Mouse (Mus musculus) lung, adult 10 weeks (tissue): Measurements from ENCODE around the gene Krt26. TPM values are rescaled to one million over a fixed set of nuclear protein-coding genes. Genes with fewer than 3 reads are reported as not detected.

Source experiments
- polyA plus RNA-seq: library from polyadenylated mRNA; stranded (reverse); fragments of 350-450 nt; fragmentation: Illumina TruSeq; extraction: RNeasy Lipid Tissue Mini Kit (QIAGEN cat#74804); gene quantifications from one replicate; pipeline ENCODE4 v1.2.3, GENCODE M21; 2014; ENCODE audit warnings: low read depth, low replicate concordance; ENCODE audit not compliant: insufficient read depth

Gene Krt26
- not detected for polyA plus RNA-seq

DNA sequence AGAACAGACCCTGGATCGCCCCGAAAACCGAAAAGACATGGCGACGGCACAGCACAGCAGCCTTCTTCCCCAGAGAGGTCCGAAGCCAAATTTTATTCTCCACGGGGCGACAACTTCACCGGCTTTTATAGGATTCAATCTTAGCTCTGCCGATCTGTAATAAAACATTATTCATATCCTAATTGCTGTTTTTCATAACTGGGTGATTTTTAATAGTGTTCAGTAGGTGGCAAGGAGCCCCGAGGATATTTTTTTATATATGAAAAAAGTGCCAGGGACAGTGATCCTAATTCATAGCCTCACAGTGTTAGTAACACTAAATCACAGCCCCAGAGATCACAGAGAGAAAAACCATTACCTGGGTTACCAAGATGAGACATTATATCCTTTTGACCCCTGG is at the start of gene Krt26:
TSS of gene Krt26 (minus strand) at position 101 of the 400 bp plus-strand sequence.

DNA sequence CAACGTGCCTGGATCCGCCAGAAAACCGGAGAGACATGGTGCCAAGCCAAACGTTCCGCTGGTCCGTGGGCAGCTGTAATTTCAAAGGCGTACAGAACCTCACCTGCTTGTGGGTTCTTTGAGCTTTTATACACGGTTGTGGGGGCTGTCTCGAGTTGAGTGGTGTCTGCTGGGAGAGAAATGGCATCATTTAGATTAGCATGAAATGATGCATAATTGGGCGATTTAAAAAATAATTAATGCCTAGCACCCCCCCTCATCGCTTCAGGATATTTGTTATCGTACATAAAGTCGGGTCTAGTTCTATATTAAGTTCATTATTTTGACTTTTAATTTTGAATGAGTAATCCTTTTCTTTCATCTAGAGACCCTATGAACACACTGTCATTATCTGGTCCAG is 37.0 kb upstream of the Krt26 start, which contains the start of gene Krt28:
TSS of gene Krt28 (minus strand) at position 101 of the 400 bp plus-strand sequence.

DNA sequence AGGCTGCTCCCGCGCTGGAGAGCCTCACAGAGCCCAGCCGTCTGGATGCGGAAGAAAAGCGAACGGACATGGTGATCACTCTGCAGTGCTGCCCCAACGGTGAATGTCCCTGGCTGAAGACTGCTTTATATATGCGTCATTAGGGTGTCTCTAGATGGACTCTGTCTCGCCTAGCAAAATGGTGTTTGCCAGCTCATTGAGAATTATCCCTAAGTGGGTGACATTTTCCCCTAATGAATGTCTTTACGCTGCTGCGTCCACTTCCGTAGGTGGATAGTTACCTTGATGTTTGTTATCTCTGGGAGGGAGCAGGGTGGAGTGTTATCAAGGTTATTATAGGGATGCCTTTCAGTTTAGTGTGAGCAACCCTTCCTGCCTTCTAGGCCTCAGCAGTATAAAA is 13.2 kb upstream of the Krt26 start, which contains the start of gene Krt27:
TSS of gene Krt27 (minus strand) at position 101 of the 400 bp plus-strand sequence.

DNA sequence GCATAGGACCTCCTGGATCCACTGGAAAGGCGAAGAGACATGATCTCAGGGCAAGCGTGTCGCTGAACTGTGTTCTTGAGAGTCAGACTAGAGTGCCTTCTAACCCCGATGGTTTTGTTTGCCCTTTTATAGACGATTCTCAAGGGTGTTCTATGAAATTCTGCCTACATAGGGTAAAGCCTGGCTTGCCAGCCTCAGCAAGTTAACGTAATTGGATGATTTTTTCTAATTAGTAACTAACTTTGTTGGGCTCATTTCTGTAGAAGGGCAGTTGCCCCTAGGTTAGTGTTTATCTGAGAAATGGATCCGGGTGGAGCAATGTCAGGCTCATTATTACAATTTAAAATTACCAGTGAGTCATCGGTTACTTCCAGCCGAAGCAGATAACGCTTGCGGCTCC is 14.9 kb downstream of the Krt26 start, which contains the start of gene Krt25:
TSS of gene Krt25 (minus strand) at position 101 of the 400 bp plus-strand sequence.

DNA sequence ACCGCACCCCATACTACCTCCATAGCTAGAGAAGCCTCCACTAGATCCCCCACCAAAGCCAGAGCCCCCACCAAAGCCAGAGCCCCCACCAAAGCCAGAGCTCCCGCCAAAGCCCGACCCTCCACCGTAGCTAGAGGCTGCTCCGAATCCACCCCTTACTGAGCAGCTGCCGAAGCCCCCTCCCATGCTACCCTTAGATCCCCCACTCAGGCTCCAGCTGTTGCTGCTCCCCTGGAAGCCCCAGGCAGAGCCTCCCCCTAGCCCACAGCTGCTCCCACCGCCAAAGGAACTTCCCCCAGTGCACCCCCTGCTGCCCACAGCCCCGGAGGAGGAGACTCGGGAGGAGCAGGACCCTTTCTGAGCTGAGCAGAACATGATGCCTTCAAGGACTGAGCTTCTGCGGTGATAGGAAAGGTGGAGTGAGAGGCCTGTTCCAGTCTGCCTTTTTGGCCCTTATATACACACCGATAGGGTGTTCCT is 52.9 kb downstream of the Krt26 start, which contains the start of gene Krt24:
TSS of gene Krt24 (minus strand) at position 430 of the 480 bp plus-strand sequence.

Other genes starting within 250 kb of the Krt26 start
- gene Tns4, start 248.7 kb downstream of the Krt26 start, polyA plus RNA-seq, result 0.74 TPM
- gene Ccr7, start 182.9 kb downstream of the Krt26 start, polyA plus RNA-seq, result 20.9 TPM
- gene Smarce1, start 106.9 kb downstream of the Krt26 start, polyA plus RNA-seq, result 64.1 TPM
- gene Krt222, start 93.9 kb downstream of the Krt26 start, polyA plus RNA-seq, result 0.65 TPM
- gene Krt24, start 52.7 kb downstream of the Krt26 start, polyA plus RNA-seq, result not detected
- not detected for gene Krt25, start 15.0 kb downstream of the Krt26 start, polyA plus RNA-seq
- not detected for gene Krt27, start 13.1 kb upstream of the Krt26 start, polyA plus RNA-seq
- not detected for gene Krt28, start 36.9 kb upstream of the Krt26 start, polyA plus RNA-seq
- gene Krt10, start 51.4 kb upstream of the Krt26 start, polyA plus RNA-seq, result 7.6 TPM
- gene Krt12, start 84.3 kb upstream of the Krt26 start, polyA plus RNA-seq, result not detected
- not detected for gene Krt20, start 100.2 kb upstream of the Krt26 start, polyA plus RNA-seq
- gene Krt23, start 155.2 kb upstream of the Krt26 start, polyA plus RNA-seq, result 18.8 TPM
- not detected for gene Krt39, start 183.4 kb upstream of the Krt26 start, polyA plus RNA-seq
- gene Krt40, start 205.2 kb upstream of the Krt26 start, polyA plus RNA-seq, result not detected
- gene Krtap3-3, start 212.9 kb upstream of the Krt26 start, polyA plus RNA-seq, result not detected
- not detected for gene Krtap3-2, start 218.9 kb upstream of the Krt26 start, polyA plus RNA-seq
- not detected for gene Gm11939, start 221.5 kb upstream of the Krt26 start, polyA plus RNA-seq
- gene Krtap3-1, start 228.7 kb upstream of the Krt26 start, polyA plus RNA-seq, result not detected
- gene Krtap1-5, start 243.1 kb upstream of the Krt26 start, polyA plus RNA-seq, result not detected
- not detected for gene Krtap1-4, start 245.7 kb upstream of the Krt26 start, polyA plus RNA-seq